Mouse (Mus musculus) lung, postnatal 0 days (tissue): ENCODE measurements at regions not wholly inside any gene's neighbourhood (a gene's known extent, or its start where the extent isn't known, plus 50 kb on each side); places are given as distances from the start of the nearest gene placed in this dataset.

Experiments used
- CTCF ChIP-seq: IDR thresholded peaks from 2 replicates; pipeline ENCODE4 v1.5.1; 2016; ENCODE audit warnings: antibody characterized with exemption, mild to moderate bottlenecking
- EP300 ChIP-seq: IDR thresholded peaks from 2 replicates; pipeline ENCODE4 v1.6.1; 2016; ENCODE audit warnings: antibody characterized with exemption, mild to moderate bottlenecking, control low read depth

GRCm38 (mm10) chr17:47141843-47142215 is 131.5 kb upstream of the Ubr2 start:
- TF ChIP-seq CTCF (no peak), EP300 (no peak)
